In the genomic region with DNA sequence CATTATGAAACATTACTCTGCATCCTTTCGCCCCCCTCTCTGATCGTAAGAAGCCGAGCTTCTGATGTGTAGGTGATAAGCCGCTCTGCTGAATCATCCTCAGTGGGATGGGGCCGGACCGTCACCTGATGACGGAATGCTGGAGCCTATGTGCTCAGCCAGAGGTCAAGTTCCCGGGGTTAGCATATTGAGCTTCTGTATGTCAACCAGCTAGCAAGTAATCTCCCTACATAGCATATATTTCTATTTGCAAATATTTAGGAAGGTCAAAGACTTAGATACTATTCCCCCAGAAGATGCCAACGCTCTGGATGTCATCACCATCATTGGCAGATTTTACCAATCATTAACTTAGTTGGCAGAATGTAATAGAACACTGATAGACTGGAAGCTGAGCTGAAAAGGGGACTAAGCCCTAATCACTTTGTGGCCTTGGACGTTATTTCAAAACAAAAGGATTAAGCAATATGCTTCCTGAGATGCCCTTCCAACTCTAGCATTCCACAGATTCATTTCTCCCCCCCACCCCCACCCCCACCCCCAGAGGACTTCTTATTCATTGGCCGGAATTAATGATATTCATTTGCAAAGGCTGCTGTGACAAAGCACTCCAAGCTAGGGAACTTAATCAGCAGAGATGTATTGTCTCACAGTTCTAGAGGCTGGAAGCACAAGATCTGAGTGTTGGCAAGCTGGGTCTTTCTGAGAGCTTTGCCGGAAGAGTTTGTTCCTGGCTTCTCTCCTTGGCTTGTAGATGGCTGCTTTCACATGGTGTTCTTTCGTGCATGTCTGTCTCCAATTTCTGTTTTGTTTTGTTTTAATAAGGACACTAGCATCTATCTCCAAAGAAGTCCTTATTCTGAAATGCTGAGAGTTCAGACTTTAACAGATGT, we compare ENCODE assay signal across 26 mouse cellular contexts. TPM values are rescaled to one million over a fixed set of nuclear protein-coding genes. Genes with fewer than 3 reads are reported as not detected.
DNase-seq lines count a peak whose midpoint lies in the region; ATAC-seq and TF ChIP-seq lines count a peak whose summit lies in the region.
"Had no signal": no experiment of that assay in that cellular context is flagged by ENCODE, and none has a peak within 500 bp of the region (broad histone marks: within the 10 kb centered on the region; RNA-seq: fewer than 3 reads in every experiment).

No protein-coding gene starts in this region.

- no peak overlapping the region for H3K4me3 ChIP-seq in liver, adult 2 months (ENCODE audit: insufficient read depth, low read depth, low read length)
- no peak overlapping the region for H3K4me3 ChIP-seq in midbrain, embryonic 15.5 days
- H3K4me3 ChIP-seq: embryonic facial prominence, embryonic 13.5 days; hindbrain, embryonic 13.5 days; limb, embryonic 13.5 days; lung, embryonic 15.5 days; megakaryocyte, embryonic 14.5 days had no signal

- TF ChIP-seq POLR2A in liver, adult 2 months (IDR thresholded peaks at IDR 0.05; ENCODE audit: extremely low read depth, insufficient read depth, low read length): no peak
- no peak for TF ChIP-seq POLR2A in brain, embryonic 14.5 days (IDR thresholded peaks at IDR 0.05; ENCODE audit: borderline replicate concordance, extremely low read depth, insufficient read depth, insufficient read length, poor library complexity, severe bottlenecking)

- H3K9ac ChIP-seq in liver, adult 2 months (ENCODE audit: low read depth, low read length): peak overlapping the region; percentile 23; the same call in 1 of the 2 replicates
- H3K9ac ChIP-seq in midbrain, embryonic 15.5 days: no peak overlapping the region
- H3K9ac ChIP-seq: embryonic facial prominence, embryonic 13.5 days; hindbrain, embryonic 13.5 days; limb, embryonic 13.5 days; lung, embryonic 15.5 days had no signal

- ATAC-seq in midbrain, embryonic 15.5 days (replicated peaks): no peak
- ATAC-seq: forebrain, embryonic 16.5 days; midbrain, embryonic 16.5 days had no signal

- H3K79me2 ChIP-seq in liver, adult 2 months (ENCODE audit: control insufficient read depth, insufficient read depth, low read length): no peaks in the 10 kb centered on the region

- no peaks in the 10 kb centered on the region for H3K9me3 ChIP-seq in midbrain, embryonic 15.5 days
- H3K9me3 ChIP-seq: embryonic facial prominence, embryonic 13.5 days; hindbrain, embryonic 13.5 days; limb, embryonic 13.5 days; lung, embryonic 15.5 days; megakaryocyte, embryonic 14.5 days had no signal

- intact Hi-C loops in heart, postnatal 14 days (cut with DNase I): no loop called here

- peaks cover 16% of the 10 kb centered on the region for H3K4me1 ChIP-seq in liver, adult 2 months (ENCODE audit: control insufficient read depth, insufficient read depth, low read length)
- no peaks in the 10 kb centered on the region for H3K4me1 ChIP-seq in midbrain, embryonic 15.5 days

- H3K27ac ChIP-seq in liver, adult 2 months (replicated peaks; ENCODE audit: insufficient read depth, low read depth, low read length): peak overlapping the region; percentile 78
- H3K27ac ChIP-seq in midbrain, embryonic 15.5 days: no peak overlapping the region
- H3K27ac ChIP-seq: embryonic facial prominence, embryonic 13.5 days; hindbrain, embryonic 13.5 days; kidney, postnatal 0 days; limb, embryonic 13.5 days; lung, embryonic 15.5 days; stomach, postnatal 0 days had no signal

- no peaks in the 10 kb centered on the region for H3K27me3 ChIP-seq in liver, adult 2 months (ENCODE audit: control insufficient read depth, insufficient read depth, low read length)
- H3K27me3 ChIP-seq in midbrain, embryonic 15.5 days (replicated peaks): no peaks in the 10 kb centered on the region
- H3K27me3 ChIP-seq: embryonic facial prominence, embryonic 13.5 days; hindbrain, embryonic 13.5 days; limb, embryonic 13.5 days; lung, embryonic 15.5 days had no signal

- 18% methylated on average over 13 of the region's 13 CpGs for WGBS in liver, adult 2 months
- WGBS in midbrain, embryonic 15.5 days: 84% methylated on average over 13 of the region's 13 CpGs

- peak; percentile 96 for DNase-seq in heart, adult 11 months
- no peak for DNase-seq in heart, postnatal 14 days
- peak; percentile 100 for DNase-seq in liver, adult 2 months (ENCODE audit: extremely low read depth, low read depth, low spot score)
- DNase-seq in liver: no peak
- DNase-seq in Muller cell, postnatal 12 days (ENCODE audit: inconsistent ontology term): peak; percentile 87
- DNase-seq in brain, embryonic 14.5 days (ENCODE audit: low read depth): peak; percentile 18
- DNase-seq: adrenal gland, adult 8-10 months; B cell, adult 2 months; cerebellum, postnatal 14 days; layer of hippocampus, postnatal 36 days; right cerebral cortex, postnatal 4 days had no signal

- TF ChIP-seq CTCF in liver, adult 2 months (IDR thresholded peaks at IDR 0.05; ENCODE audit: low read depth, low read length): no peak
- no peak for TF ChIP-seq CTCF in brain, embryonic 14.5 days (IDR thresholded peaks at IDR 0.05; ENCODE audit: borderline replicate concordance, extremely low read depth, insufficient read depth, insufficient read length)

- H3K36me3 ChIP-seq in liver, adult 2 months (ENCODE audit: control insufficient read depth, insufficient read depth, low read length): no peaks in the 10 kb centered on the region
- no peaks in the 10 kb centered on the region for H3K36me3 ChIP-seq in midbrain, embryonic 15.5 days (replicated peaks)
- H3K36me3 ChIP-seq: embryonic facial prominence, embryonic 13.5 days; hindbrain, embryonic 13.5 days; limb, embryonic 13.5 days; lung, embryonic 15.5 days had no signal

- no peak overlapping the region for H3K4me2 ChIP-seq in midbrain, embryonic 15.5 days
- H3K4me2 ChIP-seq: embryonic facial prominence, embryonic 13.5 days; heart, embryonic 11.5 days; hindbrain, embryonic 13.5 days; limb, embryonic 13.5 days; lung, embryonic 15.5 days had no signal

RNA-seq across cellular contexts. Expression of a gene that starts 19.3 kb away (rescaled TPM):
- under 1 TPM; 0.83 to 0.93 TPM for total RNA-seq in heart, postnatal 14 days (2021)
- 0.65 and 1.0 TPM in 2 replicates for total RNA-seq in liver, adult 2 months (2014; rRNA removed)
- polyA plus RNA-seq in liver, adult 2 months (2012; rRNA removed): 0.19 and 0.24 TPM in 2 replicates
- 1.1 and 2.1 TPM in 2 replicates for polyA plus RNA-seq in brain, embryonic 14.5 days (2012; rRNA removed)
- 1.1 and 1.4 TPM in 2 replicates for polyA plus RNA-seq in midbrain, embryonic 15.5 days (2015; fragmentation: Nextera tagmentation; extraction: Ambion mirVana)

RNA-seq across cellular contexts. Expression of a gene that starts 19.9 kb away (rescaled TPM):
- 10 to 100 TPM; 25.0 to 29.4 TPM for total RNA-seq in heart, postnatal 14 days (2021)
- 6.6 and 10.6 TPM in 2 replicates for total RNA-seq in liver, adult 2 months (2014; rRNA removed)
- polyA plus RNA-seq in liver, adult 2 months (2012; rRNA removed): 5.8 and 7.4 TPM in 2 replicates
- 31.5 and 51.1 TPM in 2 replicates for polyA plus RNA-seq in brain, embryonic 14.5 days (2012; rRNA removed)
- polyA plus RNA-seq in midbrain, embryonic 15.5 days (2015; fragmentation: Nextera tagmentation; extraction: Ambion mirVana): 24.5 and 25.3 TPM in 2 replicates

RNA-seq across cellular contexts. Expression of a gene that starts 52.0 kb away (rescaled TPM):
- not detected for total RNA-seq in heart, postnatal 14 days (2021)
- not detected in 2 replicates for total RNA-seq in liver, adult 2 months (2014; rRNA removed)
- not detected in 2 replicates for polyA plus RNA-seq in liver, adult 2 months (2012; rRNA removed)
- polyA plus RNA-seq in brain, embryonic 14.5 days (2012; rRNA removed): not detected in 2 replicates
- not detected in 2 replicates for polyA plus RNA-seq in midbrain, embryonic 15.5 days (2015; fragmentation: Nextera tagmentation; extraction: Ambion mirVana)
- total RNA-seq: adrenal gland, adult 8-10 months; heart, postnatal 10 days; left cerebral cortex, postnatal 14 days; neutrophil, adult 5-6 weeks had no signal
- polyA plus RNA-seq: embryonic facial prominence, embryonic 13.5 days; forebrain, embryonic 16.5 days; heart, embryonic 11.5 days; hindbrain, embryonic 13.5 days; intestine, embryonic 14.5 days; kidney, postnatal 0 days; limb, embryonic 13.5 days; lung, embryonic 15.5 days; midbrain, embryonic 16.5 days had no signal

Comparison
In these comparisons a context has a peak if more than half of its experiments do, and no peak if none do; other contexts are left out.
1. DNase-seq: peak in heart, adult 11 months (single experiment), liver, adult 2 months (single experiment), Muller cell, postnatal 12 days (single experiment) and brain, embryonic 14.5 days (single experiment); none in heart, postnatal 14 days (0 of 2) and liver (single experiment).